Mouse (Mus musculus): ENCODE measurements at regions not wholly inside any gene's neighbourhood (a gene's known extent, or its start where the extent isn't known, plus 50 kb on each side); places are given as distances from the start of the nearest gene placed in this dataset.

DNA sequence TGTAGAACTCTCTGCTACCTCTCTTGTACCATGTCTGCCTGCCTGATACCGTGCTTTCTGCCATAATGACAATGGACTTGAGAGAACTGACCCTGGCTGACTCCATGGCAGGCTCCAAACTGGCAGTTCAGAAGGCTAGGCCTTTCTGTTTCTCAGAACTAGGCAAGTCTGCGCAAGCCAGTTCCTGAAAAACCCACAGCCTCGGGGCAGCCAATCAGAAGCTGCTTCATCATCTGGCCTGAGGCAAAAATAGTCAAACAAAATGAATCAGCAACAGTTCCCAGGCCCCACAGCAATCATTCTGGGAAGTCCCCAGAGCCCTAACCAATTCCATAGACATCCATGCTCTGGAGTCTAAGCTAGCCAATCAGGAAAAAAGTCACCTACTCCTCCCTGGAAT, 284.5 kb downstream of the Olfr1505 start:
- no peak overlapping the region for H3K27ac ChIP-seq (replicated peaks; ENCODE audit: insufficient read depth, low read depth, low read length)
- no peak overlapping the region for H3K4me3 ChIP-seq (ENCODE audit: insufficient read depth, low read depth, low read length)
- WGBS: 83% methylated on average over 3 of the region's 3 CpGs
- H3K27me3 ChIP-seq (ENCODE audit: control insufficient read depth, insufficient read depth, low read length): no peaks in the 10 kb centered on the region
- H3K4me1 ChIP-seq (ENCODE audit: control insufficient read depth, insufficient read depth, low read length): no peaks in the 10 kb centered on the region
- TF ChIP-seq CTCF (IDR thresholded peaks at IDR 0.05; ENCODE audit: low read depth, low read length) (no peak), POLR2A (IDR thresholded peaks at IDR 0.05; ENCODE audit: extremely low read depth, insufficient read depth, low read length) (no peak)
- H3K79me2 ChIP-seq (ENCODE audit: control insufficient read depth, insufficient read depth, low read length): no peaks in the 10 kb centered on the region
- H3K9ac ChIP-seq (ENCODE audit: low read depth, low read length): no peak overlapping the region
- DNase-seq (ENCODE audit: extremely low read depth, low read depth, low spot score): no peak
- no peaks in the 10 kb centered on the region for H3K36me3 ChIP-seq (ENCODE audit: control insufficient read depth, insufficient read depth, low read length)

DNA sequence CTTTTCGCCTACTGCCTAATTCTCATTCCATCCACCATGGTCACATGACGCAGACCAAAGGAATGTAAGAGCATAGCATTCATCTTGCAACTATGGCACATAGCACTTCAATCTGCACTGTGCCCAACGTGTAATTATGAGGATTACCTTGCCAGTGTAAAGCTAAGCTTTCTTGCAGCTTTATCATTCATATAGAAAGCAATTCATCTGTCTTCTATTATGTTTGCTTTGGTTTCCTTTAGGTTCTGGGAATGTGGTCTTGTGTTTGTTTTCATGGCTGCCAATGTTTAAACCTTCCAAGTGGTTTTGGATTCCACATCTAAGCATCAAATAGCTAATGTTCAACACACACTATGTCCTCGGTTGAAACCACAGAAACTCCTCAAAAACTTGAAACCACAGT, 307.2 kb downstream of the Olfr1505 start:
- no peaks in the 10 kb centered on the region for H3K36me3 ChIP-seq (ENCODE audit: control insufficient read depth, insufficient read depth, low read length)
- DNase-seq (ENCODE audit: extremely low read depth, low read depth, low spot score): no peak
- no peak for TF ChIP-seq POLR2A (IDR thresholded peaks at IDR 0.05; ENCODE audit: extremely low read depth, insufficient read depth, low read length)
- no peak for TF ChIP-seq CTCF (IDR thresholded peaks at IDR 0.05; ENCODE audit: low read depth, low read length)
- WGBS: 81% methylated on average over 4 of the region's 4 CpGs
- H3K27me3 ChIP-seq (ENCODE audit: control insufficient read depth, insufficient read depth, low read length): no peaks in the 10 kb centered on the region
- H3K79me2 ChIP-seq (ENCODE audit: control insufficient read depth, insufficient read depth, low read length): no peaks in the 10 kb centered on the region
- H3K9ac ChIP-seq (ENCODE audit: low read depth, low read length): no peak overlapping the region
- no peak overlapping the region for H3K27ac ChIP-seq (replicated peaks; ENCODE audit: insufficient read depth, low read depth, low read length)
- H3K4me3 ChIP-seq (ENCODE audit: insufficient read depth, low read depth, low read length): no peak overlapping the region
- H3K4me1 ChIP-seq (ENCODE audit: control insufficient read depth, insufficient read depth, low read length): no peaks in the 10 kb centered on the region

DNA sequence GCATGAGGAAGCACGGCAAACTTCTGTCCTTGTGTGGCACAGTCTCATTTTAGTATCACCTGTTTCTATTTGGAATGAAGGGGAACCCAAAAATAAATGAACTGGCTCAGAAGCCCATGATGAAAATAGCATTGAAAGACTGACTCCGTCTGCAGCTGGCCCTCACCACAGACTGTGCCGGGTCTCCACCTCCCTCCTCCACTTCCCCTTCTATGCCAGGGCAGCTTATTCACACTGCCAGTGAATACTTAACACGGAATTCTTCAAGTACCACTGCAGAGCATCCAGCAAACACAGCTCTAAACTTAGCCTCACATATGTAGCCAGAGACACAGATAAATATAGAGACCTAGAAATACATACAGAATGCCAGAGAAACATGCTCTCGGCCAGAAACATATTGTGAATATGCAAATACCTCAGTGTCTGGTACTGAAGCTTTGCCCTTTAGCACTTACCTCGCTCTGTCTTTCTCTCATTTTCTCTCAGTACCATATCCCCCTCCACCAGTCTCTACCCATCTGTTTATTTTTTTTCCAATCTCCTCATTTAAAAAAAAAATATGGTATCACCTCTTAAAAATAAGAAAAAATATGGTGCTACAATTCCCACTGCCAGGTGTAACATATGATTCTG, 311.8 kb downstream of the Olfr1505 start:
- 79% methylated on average over 6 of the region's 6 CpGs for WGBS
- TF ChIP-seq CTCF (IDR thresholded peaks at IDR 0.05; ENCODE audit: low read depth, low read length) (no peak), POLR2A (IDR thresholded peaks at IDR 0.05; ENCODE audit: extremely low read depth, insufficient read depth, low read length) (no peak)
- Histone ChIP-seq H3K36me3 (ENCODE audit: control insufficient read depth, insufficient read depth, low read length) (no peaks in the 10 kb centered on the region), H3K27me3 (ENCODE audit: control insufficient read depth, insufficient read depth, low read length) (no peaks in the 10 kb centered on the region), H3K4me3 (ENCODE audit: insufficient read depth, low read depth, low read length) (no peak overlapping the region), H3K4me1 (ENCODE audit: control insufficient read depth, insufficient read depth, low read length) (no peaks in the 10 kb centered on the region; the same call in 1 of the 2 replicates), H3K27ac (replicated peaks; ENCODE audit: insufficient read depth, low read depth, low read length) (no peak overlapping the region), H3K9ac (ENCODE audit: low read depth, low read length) (no peak overlapping the region), H3K79me2 (ENCODE audit: control insufficient read depth, insufficient read depth, low read length) (no peaks in the 10 kb centered on the region)
- DNase-seq (ENCODE audit: extremely low read depth, low read depth, low spot score): no peak

DNA sequence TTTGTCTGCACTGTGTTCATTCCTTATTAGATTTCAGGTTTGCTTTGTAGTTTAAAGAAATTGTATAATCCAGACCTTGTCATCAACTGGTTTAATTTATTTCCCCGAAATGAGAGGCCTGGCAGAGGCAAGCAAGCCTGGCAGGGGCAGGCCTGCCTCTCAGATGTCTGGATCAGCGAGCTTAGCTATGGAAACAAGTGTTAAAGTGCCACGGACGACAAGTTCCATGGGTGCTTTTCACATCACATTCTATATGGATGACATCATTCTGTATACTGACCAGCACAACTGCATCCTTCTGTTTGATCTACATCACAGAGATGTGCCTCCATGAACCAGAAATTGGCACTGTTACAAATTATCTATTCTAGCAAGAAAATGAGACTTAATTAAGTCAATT, 312.5 kb downstream of the Olfr1505 start:
- WGBS: 84% methylated on average over 4 of the region's 4 CpGs
- no peak overlapping the region for H3K4me3 ChIP-seq (ENCODE audit: insufficient read depth, low read depth, low read length)
- TF ChIP-seq POLR2A (IDR thresholded peaks at IDR 0.05; ENCODE audit: extremely low read depth, insufficient read depth, low read length) (no peak), CTCF (IDR thresholded peaks at IDR 0.05; ENCODE audit: low read depth, low read length) (no peak)
- no peaks in the 10 kb centered on the region for H3K27me3 ChIP-seq (ENCODE audit: control insufficient read depth, insufficient read depth, low read length)
- DNase-seq (ENCODE audit: extremely low read depth, low read depth, low spot score): no peak
- no peaks in the 10 kb centered on the region for H3K79me2 ChIP-seq (ENCODE audit: control insufficient read depth, insufficient read depth, low read length)
- no peak overlapping the region for H3K27ac ChIP-seq (replicated peaks; ENCODE audit: insufficient read depth, low read depth, low read length)
- H3K4me1 ChIP-seq (ENCODE audit: control insufficient read depth, insufficient read depth, low read length): no peaks in the 10 kb centered on the region; the same call in 1 of the 2 replicates
- H3K9ac ChIP-seq (ENCODE audit: low read depth, low read length): no peak overlapping the region
- H3K36me3 ChIP-seq (ENCODE audit: control insufficient read depth, insufficient read depth, low read length): no peaks in the 10 kb centered on the region

DNA sequence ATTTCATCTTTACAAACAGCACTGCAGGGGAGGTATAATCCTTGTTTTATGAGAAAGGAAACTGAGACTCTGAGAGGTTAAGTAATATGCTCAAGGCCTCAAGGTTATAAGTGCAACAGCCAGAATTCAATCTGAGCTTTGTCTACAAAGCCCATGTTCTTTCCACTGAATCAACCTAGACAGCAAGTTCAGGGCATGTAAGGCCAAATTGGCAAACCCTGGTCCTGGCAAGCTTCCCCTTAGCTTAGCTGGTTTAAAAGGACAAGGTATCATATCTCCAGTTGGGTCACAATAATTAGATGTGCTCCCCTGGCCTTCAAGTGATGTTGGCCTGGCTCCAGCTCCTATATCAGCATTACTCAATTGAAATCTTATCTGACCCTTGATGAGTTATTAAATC, 313.2 kb downstream of the Olfr1505 start:
- TF ChIP-seq POLR2A (IDR thresholded peaks at IDR 0.05; ENCODE audit: extremely low read depth, insufficient read depth, low read length): no peak
- no peak for TF ChIP-seq CTCF (IDR thresholded peaks at IDR 0.05; ENCODE audit: low read depth, low read length)

GRCm38 (mm10) chr19:14243565-14243964, 330.2 kb downstream of the Olfr1505 start:
- Histone ChIP-seq H3K27ac (replicated peaks; ENCODE audit: insufficient read depth, low read depth, low read length) (no peak overlapping the region), H3K27me3 (ENCODE audit: control insufficient read depth, insufficient read depth, low read length) (no peaks in the 10 kb centered on the region; the same call in 1 of the 2 replicates), H3K4me3 (ENCODE audit: insufficient read depth, low read depth, low read length) (no peak overlapping the region), H3K79me2 (ENCODE audit: control insufficient read depth, insufficient read depth, low read length) (no peaks in the 10 kb centered on the region), H3K9ac (ENCODE audit: low read depth, low read length) (no peak overlapping the region), H3K4me1 (ENCODE audit: control insufficient read depth, insufficient read depth, low read length) (no peaks in the 10 kb centered on the region), H3K36me3 (ENCODE audit: control insufficient read depth, insufficient read depth, low read length) (no peaks in the 10 kb centered on the region)
- TF ChIP-seq POLR2A (IDR thresholded peaks at IDR 0.05; ENCODE audit: extremely low read depth, insufficient read depth, low read length) (no peak), CTCF (IDR thresholded peaks at IDR 0.05; ENCODE audit: low read depth, low read length) (no peak)
- 78% methylated on average over 5 of the region's 5 CpGs for WGBS
- DNase-seq (ENCODE audit: extremely low read depth, low read depth, low spot score): no peak

More for the DNA sequence above, 313.2 kb downstream of the Olfr1505 start:
- Histone ChIP-seq H3K27me3 (ENCODE audit: control insufficient read depth, insufficient read depth, low read length) (no peaks in the 10 kb centered on the region), H3K4me1 (ENCODE audit: control insufficient read depth, insufficient read depth, low read length) (no peaks in the 10 kb centered on the region; the same call in 1 of the 2 replicates), H3K79me2 (ENCODE audit: control insufficient read depth, insufficient read depth, low read length) (no peaks in the 10 kb centered on the region), H3K27ac (replicated peaks; ENCODE audit: insufficient read depth, low read depth, low read length) (no peak overlapping the region), H3K4me3 (ENCODE audit: insufficient read depth, low read depth, low read length) (no peak overlapping the region), H3K9ac (ENCODE audit: low read depth, low read length) (no peak overlapping the region), H3K36me3 (ENCODE audit: control insufficient read depth, insufficient read depth, low read length) (no peaks in the 10 kb centered on the region)
- DNase-seq (ENCODE audit: extremely low read depth, low read depth, low spot score): peak; percentile 92

All from liver, adult 2 months (tissue).